Mouse (Mus musculus): ENCODE measurements around the gene Crtc1.

GRCm38 (mm10) chr8:70352657-70353151, 86.7 kb downstream of the Crtc1 start:
- no peak for TF ChIP-seq CHD2 (IDR thresholded peaks at IDR 0.05; ENCODE audit: low read depth, low read length)
- TF ChIP-seq HCFC1 (IDR thresholded peaks at IDR 0.05; ENCODE audit: borderline replicate concordance, insufficient read depth, low read length): no peak
- TF ChIP-seq ZNF384 (IDR thresholded peaks at IDR 0.05; ENCODE audit: low read depth, low read length): no peak
- no peak for TF ChIP-seq MAFK (IDR thresholded peaks at IDR 0.05; ENCODE audit: insufficient read depth, low read depth, low read length)
